Mouse (Mus musculus): ENCODE data around the gene Cdkn1c.

- peak; percentile 30 to 77; a peak in 3 of 4 replicates for TF ChIP-seq CTCF (conservative IDR thresholded peaks at IDR 0.05 in 1 of 2, IDR thresholded peaks at IDR 0.05 in 1 of 2; ENCODE audit: low read depth in 2 of 2, low read length in 2 of 2)
- TF ChIP-seq MYC (IDR thresholded peaks at IDR 0.05; ENCODE audit: low read depth, low read length): no peak
- no peak for TF ChIP-seq USF1 (IDR thresholded peaks at IDR 0.05; ENCODE audit: low read depth, low read length)
- TF ChIP-seq JUND (conservative IDR thresholded peaks at IDR 0.05; ENCODE audit: low read depth, low read length): no peak
- no peak for TF ChIP-seq TBP (conservative IDR thresholded peaks at IDR 0.05; ENCODE audit: low read depth, low read length)
- no peak for TF ChIP-seq ZMIZ1 (IDR thresholded peaks at IDR 0.05; ENCODE audit: low read depth, low read length)
- TF ChIP-seq GABPA (IDR thresholded peaks at IDR 0.05; ENCODE audit: insufficient replicate concordance, low read depth, low read length): no peak
- no peak for TF ChIP-seq EP300 (IDR thresholded peaks at IDR 0.05; ENCODE audit: low read length)
- peak; percentile 70 for TF ChIP-seq SMC3 (IDR thresholded peaks at IDR 0.05; ENCODE audit: low read depth, low read length)
These were observed 19.6 kb upstream of the Cdkn1c start for GRCm38 (mm10) chr7:143480498-143480897.

Measured in CH12.LX (cell line).